ENCODE assay signal across 28 mouse cellular contexts in genomic region chr16:38119286-38119685, GRCm38 (mm10). TPM values are rescaled to one million over a fixed set of nuclear protein-coding genes. Genes with fewer than 3 reads are reported as not detected.
DNase-seq lines count a peak whose midpoint lies in the region; ATAC-seq and TF ChIP-seq lines count a peak whose summit lies in the region.
"Had no signal": no experiment of that assay in that cellular context is flagged by ENCODE, and none has a peak within 500 bp of the region (broad histone marks: within the 10 kb centered on the region; RNA-seq: fewer than 3 reads in every experiment).

No protein-coding gene starts in this region.

- intact Hi-C loops in heart, postnatal 36 days (cut with DNase I), result no loop called here

- no peak for TF ChIP-seq CTCF in Patski (IDR thresholded peaks at IDR 0.05)

- in situ Hi-C loops in Patski (cut with MboI; ENCODE audit: low pct_unique_long_range_greater_than_20kb), result no loop called here

- H3K9me3 ChIP-seq in hindbrain, embryonic 12.5 days (replicated peaks), result no peaks in the 10 kb centered on the region
- H3K9me3 ChIP-seq: embryonic facial prominence, embryonic 13.5 days; forebrain, embryonic 12.5 days; heart, embryonic 10.5 days; intestine, embryonic 15.5 days; limb, embryonic 13.5 days; liver, embryonic 12.5 days; midbrain, embryonic 13.5 days; neural tube, embryonic 12.5 days had no signal

- CTCF ChIA-PET in Patski (lab: Charles Lee), result no interaction called here

- no peak overlapping the region for H3K9ac ChIP-seq in hindbrain, embryonic 12.5 days
- H3K9ac ChIP-seq: embryonic facial prominence, embryonic 13.5 days; forebrain, embryonic 12.5 days; intestine, embryonic 15.5 days; limb, embryonic 13.5 days; liver, embryonic 12.5 days; midbrain, embryonic 13.5 days; neural tube, embryonic 12.5 days had no signal

- no peak overlapping the region for H3K27ac ChIP-seq in hindbrain, embryonic 12.5 days
- H3K27ac ChIP-seq: embryonic facial prominence, embryonic 13.5 days; forebrain, embryonic 12.5 days; heart, embryonic 10.5 days; intestine, embryonic 15.5 days; limb, embryonic 13.5 days; liver, embryonic 12.5 days; midbrain, embryonic 13.5 days; neural tube, embryonic 12.5 days had no signal

- POLR2A ChIA-PET in Patski (lab: Charles Lee), result no interaction called here

- 93% methylated on average over 5 of the region's 5 CpGs for WGBS in hindbrain, embryonic 12.5 days

- peak; percentile 64 for DNase-seq in heart, adult 11 months
- no peak for DNase-seq in heart, postnatal 36 days
- DNase-seq in Patski (ENCODE audit: low read depth, low spot score), result no peak
- DNase-seq in kidney, adult 9 months, result peak; percentile 78
- DNase-seq in kidney, postnatal 25 days, result peak; percentile 56 to 75
- DNase-seq in embryo, embryonic 10 days (ENCODE audit: low spot score), result no peak
- no peak for DNase-seq in thymus, postnatal 36 days
- DNase-seq: adrenal gland, postnatal 14 days; cerebellum, adult 2 months; cerebellum, postnatal 25 days; embryo, embryonic 11 days; gastrocnemius, postnatal 36 days; layer of hippocampus, postnatal 36 days; lung, postnatal 14 days; right cerebral cortex, adult 18-20 months; right cerebral cortex, postnatal 4 days; thymus, postnatal 4 days had no signal

- no peaks in the 10 kb centered on the region for H3K27me3 ChIP-seq in Patski
- no peaks in the 10 kb centered on the region for H3K27me3 ChIP-seq in hindbrain, embryonic 12.5 days
- H3K27me3 ChIP-seq: embryonic facial prominence, embryonic 13.5 days; forebrain, embryonic 12.5 days; intestine, embryonic 15.5 days; limb, embryonic 13.5 days; liver, embryonic 12.5 days; midbrain, embryonic 13.5 days; neural tube, embryonic 12.5 days had no signal

- peaks cover 3% of the 10 kb centered on the region; the same call in 1 of the 2 replicates for H3K36me3 ChIP-seq in hindbrain, embryonic 12.5 days
- H3K36me3 ChIP-seq: intestine, embryonic 15.5 days had no signal

- peak; percentile 44 for ATAC-seq in Patski
- no peak for ATAC-seq in hindbrain, embryonic 12.5 days (ENCODE audit: low FRiP score)
- ATAC-seq: hindbrain, embryonic 16.5 days; intestine, embryonic 15.5 days; liver, embryonic 12.5 days; midbrain, embryonic 13.5 days had no signal

- peaks cover 8% of the 10 kb centered on the region for H3K4me1 ChIP-seq in hindbrain, embryonic 12.5 days
- H3K4me1 ChIP-seq: embryonic facial prominence, embryonic 13.5 days; intestine, embryonic 15.5 days; limb, embryonic 13.5 days had no signal

- H3K4me3 ChIP-seq in hindbrain, embryonic 12.5 days, result no peak overlapping the region
- H3K4me3 ChIP-seq: embryonic facial prominence, embryonic 13.5 days; erythroblast, embryonic 14.5 days; forebrain, embryonic 12.5 days; heart, embryonic 10.5 days; intestine, embryonic 15.5 days; limb, embryonic 13.5 days; liver, embryonic 12.5 days; midbrain, embryonic 13.5 days; neural tube, embryonic 12.5 days had no signal

- no peak overlapping the region for H3K4me2 ChIP-seq in hindbrain, embryonic 12.5 days (replicated peaks)
- H3K4me2 ChIP-seq: embryonic facial prominence, embryonic 13.5 days; forebrain, embryonic 12.5 days; intestine, embryonic 15.5 days; limb, embryonic 13.5 days; liver, embryonic 12.5 days; midbrain, embryonic 13.5 days; neural tube, embryonic 12.5 days had no signal

RNA-seq across cellular contexts. Expression of gene Gsk3b, which starts 30.5 kb away (rescaled TPM):
- 10 to 100 TPM; 52.3 to 55.6 TPM for total RNA-seq in heart, postnatal 36 days (2021)
- polyA plus RNA-seq in Patski (2021), result 43.9 TPM
- 139 and 145 TPM in 2 replicates for polyA plus RNA-seq in hindbrain, embryonic 12.5 days (2016; fragmentation: Nextera tagmentation; extraction: Ambion mirVana)

Comparison
In these comparisons a context has a peak if more than half of its experiments do, and no peak if none do; other contexts are left out.
1. DNase-seq: peak in heart, adult 11 months (single experiment), kidney, adult 9 months (single experiment) and kidney, postnatal 25 days (2 of 2); none in heart, postnatal 36 days (0 of 2), Patski (single experiment), embryo, embryonic 10 days (single experiment) and thymus, postnatal 36 days (0 of 2).